Mouse (Mus musculus) activated CD4-positive, CD25-positive, alpha-beta regulatory T cell, adult 4 months (primary cell): ENCODE measurements around the gene Ttc29. TPM values are rescaled to one million over a fixed set of nuclear protein-coding genes. Genes with fewer than 3 reads are reported as not detected.

ENCODE experiments used
- ATAC-seq: one replicate; pipeline ENCODE4 v1.8.0; 2017
- polyA plus RNA-seq, 2 experiments: library from polyadenylated mRNA; unstranded; fragments of 100-300 nt; shearing (Covaris generic); gene quantifications; one replicate each; pipeline ENCODE4 v1.2.1; 2017

Gene Ttc29
- not detected for polyA plus RNA-seq

- ATAC-seq: no peak
Observed at GRCm38 (mm10) chr8:78213074-78213473, at the start of gene Ttc29. Ttc29 (plus strand) TSS chr8:78213297.

GRCm38 (mm10) chr8:78171351-78171750, 41.7 kb upstream of the Ttc29 start:
- ATAC-seq: no peak

GRCm38 (mm10) chr8:78182654-78183053, 30.4 kb upstream of the Ttc29 start:
- no peak for ATAC-seq

- no peak for ATAC-seq
Observed at GRCm38 (mm10) chr8:78183414-78183813, 29.7 kb upstream of the Ttc29 start.

GRCm38 (mm10) chr8:78187087-78187486, 26.0 kb upstream of the Ttc29 start:
- ATAC-seq: no peak

GRCm38 (mm10) chr8:78204229-78204628, 8.9 kb upstream of the Ttc29 start:
- ATAC-seq: no peak

- no peak for ATAC-seq
Observed at GRCm38 (mm10) chr8:78210424-78210823, 2.7 kb upstream of the Ttc29 start.

GRCm38 (mm10) chr8:78214645-78215044, 1.5 kb downstream of the Ttc29 start:
- ATAC-seq: no peak

GRCm38 (mm10) chr8:78226087-78226486, 13.0 kb downstream of the Ttc29 start:
- ATAC-seq: no peak

- ATAC-seq: no peak
Observed at GRCm38 (mm10) chr8:78230721-78231120, 17.6 kb downstream of the Ttc29 start.

GRCm38 (mm10) chr8:78232870-78233707, 20.0 kb downstream of the Ttc29 start:
- no peak for ATAC-seq

- no peak for ATAC-seq
Observed at GRCm38 (mm10) chr8:78233708-78234201, 20.7 kb downstream of the Ttc29 start.

GRCm38 (mm10) chr8:78237972-78238675, 25.0 kb downstream of the Ttc29 start:
- no peak for ATAC-seq

- ATAC-seq: no peak
Observed at GRCm38 (mm10) chr8:78251115-78251514, 38.0 kb downstream of the Ttc29 start.

GRCm38 (mm10) chr8:78254374-78254773, 41.3 kb downstream of the Ttc29 start:
- ATAC-seq: no peak

- no peak for ATAC-seq
Observed at GRCm38 (mm10) chr8:78255011-78255410, 41.9 kb downstream of the Ttc29 start.

GRCm38 (mm10) chr8:78265506-78265905, 52.4 kb downstream of the Ttc29 start:
- ATAC-seq: no peak

- ATAC-seq: no peak
Observed at GRCm38 (mm10) chr8:78266231-78266630, 53.1 kb downstream of the Ttc29 start.

GRCm38 (mm10) chr8:78267894-78268411, 54.9 kb downstream of the Ttc29 start:
- no peak for ATAC-seq

GRCm38 (mm10) chr8:78269281-78269680, 56.2 kb downstream of the Ttc29 start:
- ATAC-seq: no peak

GRCm38 (mm10) chr8:78271391-78271790, 58.3 kb downstream of the Ttc29 start:
- ATAC-seq: no peak

GRCm38 (mm10) chr8:78276120-78276519, 63.0 kb downstream of the Ttc29 start:
- no peak for ATAC-seq

- no peak for ATAC-seq
Observed at GRCm38 (mm10) chr8:78277411-78277810, 64.3 kb downstream of the Ttc29 start.

- ATAC-seq: no peak
Observed at GRCm38 (mm10) chr8:78278598-78278997, 65.5 kb downstream of the Ttc29 start.
